Mouse (Mus musculus) lung, postnatal 0 days (tissue): ENCODE data around the gene Exoc3l2.

Source experiments
- CTCF ChIP-seq: IDR thresholded peaks from 2 replicates; pipeline ENCODE4 v1.5.1; 2016; ENCODE audit warnings: antibody characterized with exemption, mild to moderate bottlenecking
- EP300 ChIP-seq: IDR thresholded peaks from 2 replicates; pipeline ENCODE4 v1.6.1; 2016; ENCODE audit warnings: antibody characterized with exemption, mild to moderate bottlenecking, control low read depth

DNA sequence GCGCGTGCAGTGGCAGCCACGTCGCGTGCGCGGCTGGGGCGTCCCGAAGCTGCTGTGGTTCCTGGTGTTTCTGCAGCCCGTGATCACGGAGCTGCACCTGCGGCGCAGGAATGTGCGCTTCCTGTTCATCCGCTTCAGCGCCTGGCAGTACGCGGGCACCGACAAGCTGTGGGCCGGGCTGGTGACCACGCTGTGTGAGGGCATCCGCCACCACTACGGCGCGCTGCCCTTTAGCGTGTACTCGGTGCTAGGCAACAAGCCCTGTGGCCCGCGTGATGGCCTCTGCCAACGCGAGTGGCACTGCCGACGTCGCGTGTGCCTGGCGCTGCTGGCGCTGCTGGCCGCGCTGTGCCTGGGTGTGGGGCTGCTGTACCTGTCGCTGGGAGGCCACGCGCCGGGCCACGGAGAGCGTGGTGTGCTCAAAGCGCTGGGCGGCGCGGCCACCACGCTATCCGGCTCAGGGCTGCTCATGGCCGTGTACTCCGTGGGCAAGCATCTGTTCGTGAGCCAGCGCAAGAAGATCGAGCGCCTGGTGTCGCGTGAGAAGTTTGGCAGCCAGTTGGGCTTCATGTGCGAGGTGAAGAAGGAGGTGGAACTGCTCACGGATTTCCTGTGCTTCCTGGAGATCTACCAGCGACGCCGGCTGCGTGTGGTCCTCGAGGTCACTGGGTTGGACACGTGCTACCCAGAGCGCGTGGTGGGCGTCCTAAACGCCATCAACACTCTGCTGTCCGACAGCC, 60.1 kb downstream of the Exoc3l2 start:
- TF ChIP-seq CTCF (no peak), EP300 (no peak)
